Mouse (Mus musculus) urinary bladder, postnatal 0 days (tissue): ENCODE results near the gene Lce3b. TPM values are rescaled to one million over a fixed set of nuclear protein-coding genes. Genes with fewer than 3 reads are reported as not detected.

Experiments
- polyA plus RNA-seq: library from polyadenylated mRNA; unstranded; fragments of >200 nt; fragmentation: Nextera tagmentation; extraction: Ambion mirVana; gene quantifications from 2 replicates; pipeline ENCODE4 v1.2.1, GENCODE M21; 2015

Lce3b gene
- polyA plus RNA-seq, result not detected in 2 replicates

DNA sequence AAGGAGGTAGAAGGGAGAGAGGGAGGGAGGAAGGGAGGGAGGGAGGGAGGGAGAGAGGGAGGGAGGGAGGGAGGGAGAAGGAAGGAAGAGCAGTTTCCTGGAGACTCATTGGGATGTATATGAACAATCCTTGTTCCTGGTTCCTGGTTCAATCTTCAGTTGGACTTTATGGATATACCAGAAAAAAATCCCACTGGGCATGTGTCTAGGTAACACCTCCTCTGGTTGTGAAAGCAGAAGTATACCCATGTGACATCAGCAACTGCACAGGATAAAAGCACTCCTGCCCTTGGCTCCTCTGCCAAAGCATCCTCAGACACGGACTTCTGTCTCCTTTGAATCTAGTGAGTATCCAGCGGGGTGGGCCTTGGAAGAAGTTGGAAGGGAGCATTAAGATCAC lies at the start of gene Lce3b:
TSS of gene Lce3b (plus strand) at position 301 of the 400 bp plus-strand sequence.

DNA sequence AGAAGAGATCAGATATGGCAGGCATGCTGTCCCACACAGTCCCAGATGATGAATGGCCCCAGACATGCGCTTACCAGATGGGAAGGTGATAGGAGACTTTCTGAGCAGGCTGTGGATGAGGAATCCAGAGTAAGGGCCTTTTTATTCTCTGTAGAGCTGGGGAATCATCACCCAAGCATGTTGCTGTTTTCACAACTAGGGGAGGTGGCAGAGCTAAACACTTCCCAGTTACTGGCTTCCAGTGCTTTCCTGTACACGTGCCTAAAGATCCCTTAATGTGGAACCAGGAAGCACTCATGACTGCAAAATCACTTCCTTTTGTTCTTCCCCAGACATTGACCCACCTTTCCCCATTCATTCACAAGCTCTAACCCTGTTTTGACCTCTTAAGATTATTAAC lies 6.6 kb upstream of the Lce3b start, which contains the start of gene Lce3a:
TSS of gene Lce3a (minus strand) at position 101 of the 400 bp plus-strand sequence.

DNA sequence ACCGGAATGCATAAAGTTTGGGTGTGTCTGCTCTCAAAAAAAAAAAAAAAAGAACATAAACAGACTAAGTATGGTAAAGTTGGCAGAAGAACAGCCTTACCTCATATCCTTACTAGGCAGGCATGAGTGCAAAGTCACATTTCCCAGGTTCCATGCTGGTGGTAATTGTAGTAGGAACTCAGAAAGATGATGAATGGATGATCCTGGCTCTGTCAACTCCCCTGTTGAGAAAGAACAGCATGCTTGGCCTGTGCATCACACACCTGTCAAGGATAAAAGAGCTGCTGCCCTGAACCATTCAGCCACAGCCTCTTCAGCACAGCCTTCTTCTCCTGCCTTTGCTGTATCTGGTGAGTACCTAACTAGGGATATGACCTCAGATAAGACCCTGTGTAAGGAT lies 11.4 kb downstream of the Lce3b start, which contains the start of gene Lce3c:
TSS of gene Lce3c (plus strand) at position 301 of the 400 bp plus-strand sequence.

DNA sequence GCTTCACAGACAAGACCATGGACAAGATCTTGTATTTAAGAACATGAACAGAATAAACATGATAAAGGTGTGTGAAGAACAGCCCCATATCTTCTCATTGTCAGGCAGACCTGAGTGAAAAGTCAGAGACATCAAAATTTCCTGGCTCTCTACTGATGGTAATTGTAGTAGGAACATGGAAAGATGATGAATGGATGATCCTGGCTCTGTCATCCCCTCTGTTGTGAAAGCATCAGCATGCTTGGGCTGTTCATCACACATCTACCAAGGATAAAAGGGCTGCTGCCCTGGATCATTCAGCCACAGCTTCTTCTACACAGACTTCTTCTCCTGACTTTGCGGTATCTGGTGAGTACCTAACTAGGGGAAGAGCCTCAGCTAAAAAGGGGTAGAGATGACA lies 24.3 kb downstream of the Lce3b start, which contains the start of gene Lce3d:
TSS of gene Lce3d (plus strand) at position 301 of the 400 bp plus-strand sequence.

DNA sequence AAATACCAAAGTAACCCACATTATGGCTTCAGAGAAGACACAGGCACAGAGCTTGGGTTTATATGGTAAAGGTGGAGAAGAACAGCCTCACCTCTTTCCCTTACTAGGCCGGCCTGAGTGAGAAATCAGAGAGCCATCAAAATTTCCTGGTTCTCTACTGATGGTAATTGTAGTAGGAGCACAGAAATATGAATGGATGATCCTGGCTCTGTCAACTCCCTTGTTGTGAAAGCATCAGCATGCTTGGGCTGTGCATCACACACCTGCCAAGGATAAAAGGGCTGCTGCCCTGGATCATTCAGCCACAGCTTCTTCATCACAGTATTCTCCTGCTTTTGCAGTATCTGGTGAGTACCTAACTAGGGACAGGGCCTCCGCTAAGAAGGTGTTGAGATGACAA lies 34.0 kb downstream of the Lce3b start, which contains the start of gene Lce3e:
TSS of gene Lce3e (plus strand) at position 301 of the 400 bp plus-strand sequence.

Other genes with a start within 250 kb of the Lce3b start
- not detected in 2 replicates for gene Lce1d, start 245.8 kb upstream of the Lce3b start, polyA plus RNA-seq
- gene Lce1e, start 223.9 kb upstream of the Lce3b start, polyA plus RNA-seq, result not detected in 2 replicates
- gene Lce1f, start 212.6 kb upstream of the Lce3b start, polyA plus RNA-seq, result not detected in 2 replicates
- not detected in 2 replicates for gene Gm38119, start 193.9 kb upstream of the Lce3b start, polyA plus RNA-seq
- gene Lce1g, start 180.6 kb upstream of the Lce3b start, polyA plus RNA-seq, result not detected in 2 replicates
- gene Lce1h, start 167.9 kb upstream of the Lce3b start, polyA plus RNA-seq, result not detected in 2 replicates
- not detected in 2 replicates for gene Lce1i, start 154.1 kb upstream of the Lce3b start, polyA plus RNA-seq
- not detected in 2 replicates for gene Lce1j, start 142.5 kb upstream of the Lce3b start, polyA plus RNA-seq
- gene Lce1k, start 125.1 kb upstream of the Lce3b start, polyA plus RNA-seq, result not detected in 2 replicates
- gene Kprp, start 105.7 kb upstream of the Lce3b start, polyA plus RNA-seq, result not detected in 2 replicates
- gene Lce1l, start 81.7 kb upstream of the Lce3b start, polyA plus RNA-seq, result not detected in 2 replicates
- gene 2310050C09Rik, start 62.8 kb upstream of the Lce3b start, polyA plus RNA-seq, result not detected in 2 replicates
- not detected in 2 replicates for gene Lce3a, start 6.7 kb upstream of the Lce3b start, polyA plus RNA-seq
- 0.44 TPM in 1 of 2 replicates, not detected in the other for gene Lce3c, start 11.5 kb downstream of the Lce3b start, polyA plus RNA-seq
- not detected in 2 replicates for gene Lce3d, start 24.4 kb downstream of the Lce3b start, polyA plus RNA-seq
- gene Lce3e, start 34.1 kb downstream of the Lce3b start, polyA plus RNA-seq, result not detected in 2 replicates
- gene Lce3f, start 59.2 kb downstream of the Lce3b start, polyA plus RNA-seq, result 0.53 TPM in 1 of 2 replicates, not detected in the other
- 0.23 and 0.30 TPM in 2 replicates for gene Crct1, start 82.7 kb downstream of the Lce3b start, polyA plus RNA-seq
- gene Lce1m, start 86.1 kb downstream of the Lce3b start, polyA plus RNA-seq, result not detected in 2 replicates
- gene Gm4858, start 135.8 kb downstream of the Lce3b start, polyA plus RNA-seq, result not detected in 2 replicates
- gene Crnn, start 211.8 kb downstream of the Lce3b start, polyA plus RNA-seq, result not detected in 2 replicates